Mouse (Mus musculus): Measurements from ENCODE around the gene Nt5c2.

The Nt5c2 gene

GRCm38 (mm10) chr19:46836085-46836484 lies 178.9 kb downstream of the Nt5c2 start:
- no peak for DNase-seq

DNA sequence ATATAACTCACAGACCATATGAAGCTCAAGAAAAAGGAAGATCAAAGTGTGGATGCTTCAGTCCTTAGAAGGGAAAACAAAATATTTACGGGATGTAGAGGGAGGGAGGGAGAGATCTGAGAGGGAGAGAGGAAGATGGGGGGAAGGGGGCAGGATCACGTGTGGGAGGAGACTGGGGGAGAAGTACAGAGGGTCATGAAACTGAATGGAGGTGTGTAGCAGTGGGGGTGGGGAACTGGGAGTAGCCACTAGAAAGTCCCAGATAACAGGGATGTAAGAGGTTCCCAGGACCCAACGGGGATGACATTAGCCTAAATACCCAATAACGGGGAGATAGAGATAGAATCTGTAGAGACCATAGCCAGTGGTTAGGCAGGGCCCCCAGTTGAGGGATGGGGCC lies 179.6 kb downstream of the Nt5c2 start:
- DNase-seq = no peak

- no peak for DNase-seq
Measured at GRCm38 (mm10) chr19:46834301-46834700, 180.7 kb downstream of the Nt5c2 start.

Data from thymus, postnatal 4 days (tissue).